In the genomic region with DNA sequence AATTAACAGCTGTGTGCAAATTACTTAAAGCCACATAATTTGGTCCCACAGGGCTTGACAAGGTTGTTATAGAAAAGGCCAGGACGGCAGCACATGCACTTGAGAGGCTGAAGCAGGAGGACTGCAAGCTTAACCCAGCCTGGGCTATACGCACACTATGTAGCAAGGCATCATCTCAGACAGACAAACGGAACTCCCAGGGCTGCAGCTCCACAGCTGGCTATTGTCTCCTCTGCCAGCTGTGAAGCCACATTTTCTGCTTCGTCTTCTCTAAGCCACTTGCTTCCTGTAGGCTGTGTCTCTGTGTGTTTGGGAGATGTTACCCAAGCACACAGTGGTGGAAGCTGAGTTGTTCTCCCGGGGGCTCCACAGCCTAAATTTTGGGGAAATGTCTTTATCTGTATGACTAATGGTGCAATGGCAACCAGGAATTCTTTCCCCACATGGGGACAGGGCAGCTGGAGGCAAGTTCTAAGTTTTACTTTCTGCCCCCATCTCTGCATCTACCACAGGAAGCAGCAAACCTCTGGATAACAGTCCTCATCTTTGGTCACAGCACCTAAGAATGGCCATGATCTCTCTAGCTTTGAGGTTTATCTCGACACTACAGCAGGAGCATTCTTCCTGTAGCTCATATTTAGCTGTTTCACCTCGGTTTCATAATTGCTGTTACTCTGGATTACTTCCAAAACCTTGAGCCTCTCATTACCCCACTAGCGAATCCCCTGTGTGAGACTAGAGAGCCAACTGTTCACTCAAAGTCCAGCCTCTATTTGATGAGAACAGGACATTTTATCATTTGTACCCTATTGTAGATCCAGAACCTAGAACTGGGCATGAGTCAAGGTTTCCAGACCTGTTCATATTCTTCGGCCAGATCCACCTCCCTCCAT, we compare ENCODE assay signal across 9 mouse cellular contexts. TPM values are rescaled to one million over a fixed set of nuclear protein-coding genes. Genes with fewer than 3 reads are reported as not detected.
DNase-seq lines count a peak whose midpoint lies in the region; ATAC-seq and TF ChIP-seq lines count a peak whose summit lies in the region.
"Had no signal": no experiment of that assay in that cellular context is flagged by ENCODE, and none has a peak within 500 bp of the region (broad histone marks: within the 10 kb centered on the region; RNA-seq: fewer than 3 reads in every experiment).

No protein-coding gene starts in this region.

- no peak for TF ChIP-seq POLR2A in myocyte (IDR thresholded peaks at IDR 0.05; ENCODE audit: insufficient read length, low read depth)

- no peak for DNase-seq in forebrain, postnatal 0 days
- DNase-seq in forebrain, embryonic 10.5 days (ENCODE audit: extremely low spot score, low spot score), result no peak
- DNase-seq in G1E (ENCODE audit: low spot score), result no peak
- peak; percentile 39 for DNase-seq in liver, embryonic 11.5 days (ENCODE audit: low spot score)
- no peak for DNase-seq in adrenal gland, postnatal 25 days
- no peak for DNase-seq in urinary bladder, postnatal 25 days (ENCODE audit: low spot score)
- no peak for DNase-seq in layer of hippocampus, postnatal 14 days (ENCODE audit: low spot score in 2 of 2)

- no peak for TF ChIP-seq CTCF in forebrain, postnatal 0 days (IDR thresholded peaks at IDR 0.05; ENCODE audit: low read depth)
- TF ChIP-seq CTCF in G1E (IDR thresholded peaks at IDR 0.05; ENCODE audit: low read depth, low read length), result no peak

- H3K36me3 ChIP-seq in forebrain, postnatal 0 days (ENCODE audit: insufficient read depth), result no peaks in the 10 kb centered on the region
- no peaks in the 10 kb centered on the region for H3K36me3 ChIP-seq in forebrain, embryonic 10.5 days (replicated peaks)
- peaks cover 4% of the 10 kb centered on the region for H3K36me3 ChIP-seq in G1E (replicated peaks)
- H3K36me3 ChIP-seq in liver, embryonic 11.5 days (ENCODE audit: control insufficient read depth, insufficient read depth, low read length), result no peaks in the 10 kb centered on the region
- H3K36me3 ChIP-seq in myocyte (ENCODE audit: control insufficient read depth, insufficient read depth), result no peaks in the 10 kb centered on the region

- H3K9me3 ChIP-seq in forebrain, postnatal 0 days (ENCODE audit: low read length), result no peaks in the 10 kb centered on the region
- H3K9me3 ChIP-seq in forebrain, embryonic 10.5 days, result no peaks in the 10 kb centered on the region
- H3K9me3 ChIP-seq in G1E (replicated peaks), result peaks cover 1% of the 10 kb centered on the region; the same call in 1 of the 2 replicates
- H3K9me3 ChIP-seq in liver, embryonic 11.5 days (ENCODE audit: control insufficient read depth, low read length), result no peaks in the 10 kb centered on the region

- no peak overlapping the region for H3K27ac ChIP-seq in forebrain, postnatal 0 days (ENCODE audit: low read depth, low read length)
- no peak overlapping the region for H3K27ac ChIP-seq in forebrain, embryonic 10.5 days
- H3K27ac ChIP-seq in liver, embryonic 11.5 days (ENCODE audit: low read depth, low read length), result peak overlapping the region; percentile 66
- H3K27ac ChIP-seq: macrophage had no signal

- H3K4me1 ChIP-seq in forebrain, postnatal 0 days (ENCODE audit: insufficient read depth), result peaks cover 48% of the 10 kb centered on the region
- peaks cover 12% of the 10 kb centered on the region for H3K4me1 ChIP-seq in forebrain, embryonic 10.5 days
- peaks cover under 1% of the 10 kb centered on the region for H3K4me1 ChIP-seq in G1E (ENCODE audit: insufficient read depth, low read depth, low read length)
- H3K4me1 ChIP-seq in liver, embryonic 11.5 days (replicated peaks; ENCODE audit: control insufficient read depth, insufficient read depth, low read length), result peaks cover 43% of the 10 kb centered on the region

- no peak overlapping the region for H3K9ac ChIP-seq in forebrain, postnatal 0 days
- peak overlapping the region; percentile 21; the same call in 1 of the 2 replicates for H3K9ac ChIP-seq in liver, embryonic 11.5 days (ENCODE audit: low read depth, low read length)

- H3ac ChIP-seq in myocyte (ENCODE audit: control insufficient read depth, insufficient read length), result no peak overlapping the region

- peak overlapping the region; percentile 91 for H3K4me2 ChIP-seq in forebrain, postnatal 0 days (ENCODE audit: low read depth)
- peak overlapping the region; percentile 58 for H3K4me2 ChIP-seq in liver, embryonic 11.5 days
- peak overlapping the region; percentile 51 for H3K4me2 ChIP-seq in myocyte (ENCODE audit: low read depth)

- H3K27me3 ChIP-seq in forebrain, postnatal 0 days (ENCODE audit: insufficient read depth, low read length), result no peaks in the 10 kb centered on the region
- peaks cover 53% of the 10 kb centered on the region for H3K27me3 ChIP-seq in forebrain, embryonic 10.5 days (ENCODE audit: poor library complexity, severe bottlenecking)
- H3K27me3 ChIP-seq in G1E (ENCODE audit: insufficient read depth, low read length) (peaks cover 11% of the 10 kb centered on the region), myocyte (ENCODE audit: control insufficient read depth, insufficient read depth, insufficient read length) (no peaks in the 10 kb centered on the region)
- peaks cover 7% of the 10 kb centered on the region for H3K27me3 ChIP-seq in liver, embryonic 11.5 days (replicated peaks; ENCODE audit: control insufficient read depth, insufficient read depth, low read length)

- 58% methylated on average over 9 of the region's 9 CpGs for WGBS in forebrain, postnatal 0 days
- 79% methylated on average over 9 of the region's 9 CpGs for WGBS in forebrain, embryonic 10.5 days
- WGBS in liver, embryonic 11.5 days, result 38% methylated on average over 9 of the region's 9 CpGs

- no peak for ATAC-seq in forebrain, postnatal 0 days
- peak; percentile 54 for ATAC-seq in G1E (ENCODE audit: extremely low read depth, insufficient number of reproducible peaks, low FRiP score, poor library complexity, severe bottlenecking)
- ATAC-seq in liver, embryonic 11.5 days (replicated peaks; ENCODE audit: low FRiP score), result peak; percentile 81

- no peaks in the 10 kb centered on the region for H3K79me2 ChIP-seq in myocyte (ENCODE audit: control insufficient read depth, insufficient read depth)

- no peak overlapping the region for H3K4me3 ChIP-seq in forebrain, postnatal 0 days (ENCODE audit: low read depth, low read length)
- H3K4me3 ChIP-seq in forebrain, embryonic 10.5 days, result no peak overlapping the region
- H3K4me3 ChIP-seq in G1E (ENCODE audit: low read depth, low read length) (no peak overlapping the region), myocyte (no peak overlapping the region)
- H3K4me3 ChIP-seq in liver, embryonic 11.5 days (ENCODE audit: low read depth, low read length), result peak overlapping the region; percentile 20; the same call in 1 of the 2 replicates

TF ChIP-seq in myocyte, 11 proteins besides CTCF, POLR2A, EP300 and RAD21:
- no peak for TF ChIP-seq REST (IDR thresholded peaks at IDR 0.05; ENCODE audit: insufficient read depth, insufficient read length)
- no peak for TF ChIP-seq POLR2AphosphoS2 (IDR thresholded peaks at IDR 0.05; ENCODE audit: insufficient read length, low read depth)
- no peak for TF ChIP-seq TCF3 (IDR thresholded peaks at IDR 0.05; ENCODE audit: insufficient read length, low read depth)
- no peak for TF ChIP-seq MAX (IDR thresholded peaks at IDR 0.05; ENCODE audit: low read depth)
- TF ChIP-seq E2F4 (IDR thresholded peaks at IDR 0.05; ENCODE audit: insufficient read depth), result no peak
- TF ChIP-seq MYOG (IDR thresholded peaks at IDR 0.05; ENCODE audit: control insufficient read depth in 1 of 3, insufficient read depth in 1 of 3, insufficient read length in 2 of 3, low read depth in 2 of 3), result no peak
- no peak for TF ChIP-seq USF1 (IDR thresholded peaks at IDR 0.05; ENCODE audit: low read depth)
- TF ChIP-seq SRF (IDR thresholded peaks at IDR 0.05; ENCODE audit: control insufficient read depth, insufficient read length, low read depth), result no peak
- TF ChIP-seq CEBPB (IDR thresholded peaks at IDR 0.05; ENCODE audit: insufficient read depth, poor library complexity, severe bottlenecking), result no peak

RNA-seq across cellular contexts. Expression of a gene that starts 6.1 kb away (rescaled TPM):
- total RNA-seq in forebrain, postnatal 0 days (2014; rRNA removed), result 18.0 and 19.9 TPM in 2 replicates
- 2.4 and 3.8 TPM in 2 replicates for polyA plus RNA-seq in forebrain, postnatal 0 days (2015; fragmentation: Nextera tagmentation; extraction: Ambion mirVana)
- 0.30 and 0.35 TPM in 2 replicates for polyA plus RNA-seq in forebrain, embryonic 10.5 days (2016; fragmentation: Nextera tagmentation; extraction: Ambion mirVana)
- total RNA-seq in G1E (2014; fragmentation: Nextera tagmentation), result 0.73 and 0.83 TPM in 2 replicates
- total RNA-seq in G1E (2017), result 2.1 and 2.3 TPM in 2 replicates
- polyA plus RNA-seq in G1E (2012), result 0.41 and 0.47 TPM in 2 replicates
- polyA plus RNA-seq in liver, embryonic 11.5 days (2014; fragmentation: Nextera tagmentation; extraction: Ambion mirVana), result 1.6 and 2.1 TPM in 2 replicates
- 4.6 TPM for polyA plus RNA-seq in myocyte (2012; fragmentation: generic; extraction: Trizol)
- 59.2 and 85.6 TPM in 2 replicates for total RNA-seq in adrenal gland, postnatal 25 days (2021)
- 10 to 100 TPM; 72.3 to 74.6 TPM for total RNA-seq in layer of hippocampus, postnatal 14 days (2021)
